Mouse (Mus musculus): ENCODE measurements around the gene Calcrl. TPM values are rescaled to one million over a fixed set of nuclear protein-coding genes. Genes with fewer than 3 reads are reported as not detected.

Gene Calcrl
- total RNA-seq, 2 experiments from 2014 or later = 9.2 to 21.5 TPM

- ATAC-seq (replicated peaks; ENCODE audit: low FRiP score, poor library complexity, severe bottlenecking) = no peak
Measured at GRCm38 (mm10) chr2:84347376-84347775, 77.8 kb downstream of the Calcrl start.

DNA sequence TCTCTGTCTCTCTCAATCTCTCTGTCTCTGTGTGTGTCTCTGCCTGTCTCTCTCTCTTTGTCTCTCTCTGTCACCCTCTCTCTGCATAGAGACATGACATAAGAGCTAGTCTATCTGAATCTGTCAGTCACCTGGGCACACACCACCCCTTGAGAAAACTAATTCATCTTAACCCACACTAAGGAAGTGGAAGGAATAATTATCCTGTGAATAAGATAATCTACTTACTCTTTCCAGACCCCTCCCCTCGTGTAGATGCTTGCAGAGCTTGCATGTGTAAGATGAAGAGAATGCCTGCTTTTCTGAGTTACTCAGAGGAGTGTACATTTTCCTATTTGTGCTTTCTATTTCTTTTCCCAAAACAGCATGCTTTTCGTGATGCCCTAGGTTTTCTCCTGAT, 81.5 kb downstream of the Calcrl start:
- no peak for ATAC-seq (replicated peaks; ENCODE audit: low FRiP score, poor library complexity, severe bottlenecking)

DNA sequence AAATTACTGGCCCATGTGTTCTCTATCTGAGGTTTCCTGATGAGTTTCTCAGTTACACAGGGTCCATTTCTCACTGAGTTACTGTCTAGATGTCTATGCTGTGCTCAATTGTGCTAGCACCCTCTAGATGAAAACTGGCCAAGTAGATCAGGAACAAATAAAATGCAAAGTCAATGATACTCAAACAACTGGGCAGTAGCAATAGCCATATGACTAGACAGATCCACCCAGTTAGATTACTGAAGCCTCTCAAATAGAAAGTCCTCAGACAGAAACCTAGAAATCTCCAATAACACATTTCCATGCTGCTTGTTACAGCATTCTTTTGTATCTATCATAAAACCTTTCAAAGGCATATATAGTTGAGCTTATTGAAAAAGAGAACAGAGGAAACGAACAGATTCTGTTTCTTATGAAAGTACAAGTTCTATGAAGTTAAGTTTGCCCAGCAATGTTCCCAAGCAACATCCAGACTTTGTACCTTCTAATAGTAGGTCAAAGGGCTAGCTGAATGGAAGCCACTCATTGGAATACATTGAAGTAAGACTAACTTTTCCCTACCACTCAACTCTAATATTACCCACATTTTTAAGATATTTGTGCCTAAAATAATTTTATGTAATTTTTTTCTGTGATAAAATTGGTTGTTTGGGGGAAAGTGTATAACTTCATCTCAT, 87.3 kb downstream of the Calcrl start:
- ATAC-seq (replicated peaks; ENCODE audit: low FRiP score, poor library complexity, severe bottlenecking) = no peak

- ATAC-seq (replicated peaks; ENCODE audit: low FRiP score, poor library complexity, severe bottlenecking) = no peak
Measured at GRCm38 (mm10) chr2:84336331-84336730, 88.9 kb downstream of the Calcrl start.

GRCm38 (mm10) chr2:84316185-84316805, 108.9 kb downstream of the Calcrl start:
- ATAC-seq (replicated peaks; ENCODE audit: low FRiP score, poor library complexity, severe bottlenecking) = no peak

GRCm38 (mm10) chr2:84296517-84296916, 128.7 kb downstream of the Calcrl start:
- ATAC-seq (replicated peaks; ENCODE audit: low FRiP score, poor library complexity, severe bottlenecking) = no peak

- ATAC-seq (replicated peaks; ENCODE audit: low FRiP score, poor library complexity, severe bottlenecking) = no peak
Measured at GRCm38 (mm10) chr2:84295068-84295467, 130.1 kb downstream of the Calcrl start.

- ATAC-seq (replicated peaks; ENCODE audit: low FRiP score, poor library complexity, severe bottlenecking) = no peak
Measured at GRCm38 (mm10) chr2:84294611-84295010, 130.6 kb downstream of the Calcrl start.

DNA sequence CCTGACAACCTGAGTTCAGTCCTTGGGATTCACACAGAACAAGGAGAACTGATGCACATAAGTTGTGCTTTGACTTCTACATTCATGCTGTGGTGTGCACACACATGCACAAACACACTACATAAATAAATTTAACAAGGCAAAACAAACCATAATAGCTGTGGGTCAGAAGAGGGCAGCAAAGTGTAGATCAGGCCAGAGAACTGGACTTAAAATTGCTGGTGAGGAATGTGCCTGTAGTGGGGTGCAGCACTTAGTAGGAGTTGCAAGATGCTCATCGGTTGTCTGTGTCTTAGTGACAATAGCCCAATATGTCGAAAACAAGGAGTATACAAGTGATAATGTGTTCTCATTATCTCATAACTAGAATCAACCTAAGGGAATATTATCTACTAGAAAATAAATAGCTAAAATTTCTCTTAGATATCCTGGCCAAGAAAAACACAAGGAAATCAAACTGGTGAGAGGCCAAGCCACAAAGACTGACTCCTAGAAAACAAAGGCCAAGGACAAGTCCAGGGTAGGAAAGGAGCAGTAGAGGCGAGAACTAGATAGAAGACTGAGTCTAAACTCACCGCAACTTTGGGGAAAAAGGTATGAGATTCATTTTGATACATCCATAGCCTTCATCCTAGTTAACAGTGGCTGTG, 132.7 kb downstream of the Calcrl start:
- ATAC-seq (replicated peaks; ENCODE audit: low FRiP score, poor library complexity, severe bottlenecking) = no peak

GRCm38 (mm10) chr2:84288940-84289557, 136.2 kb downstream of the Calcrl start:
- ATAC-seq (replicated peaks; ENCODE audit: low FRiP score, poor library complexity, severe bottlenecking) = no peak

Other genes with a start within 250 kb of the Calcrl start
- 7.1 and 14.4 TPM in 2 replicates for gene Tfpi, start 51.4 kb upstream of the Calcrl start, total RNA-seq (2015; ENCODE audit: low replicate concordance)
- gene Tfpi, start 51.4 kb upstream of the Calcrl start, total RNA-seq (2017; ENCODE audit: low replicate concordance) = 2.4 and 2.9 TPM in 2 replicates
- gene Ctnnd1, start 225.4 kb upstream of the Calcrl start, total RNA-seq (2015; ENCODE audit: low replicate concordance) = 11.2 and 15.1 TPM in 2 replicates
- gene Ctnnd1, start 225.4 kb upstream of the Calcrl start, total RNA-seq (2017; ENCODE audit: low replicate concordance) = 7.0 and 18.7 TPM in 2 replicates
- not detected in 2 replicates for gene Btbd18, start 233.7 kb upstream of the Calcrl start, total RNA-seq (2015; ENCODE audit: low replicate concordance)
- not detected in 2 replicates for gene Btbd18, start 233.7 kb upstream of the Calcrl start, total RNA-seq (2017; ENCODE audit: low replicate concordance)
- 59.8 and 66.2 TPM in 2 replicates for gene Selenoh, start 245.4 kb upstream of the Calcrl start, total RNA-seq (2015; ENCODE audit: low replicate concordance)
- 21.6 and 28.2 TPM in 2 replicates for gene Selenoh, start 245.4 kb upstream of the Calcrl start, total RNA-seq (2017; ENCODE audit: low replicate concordance)

All from erythroid progenitor cell, adult 5-6 weeks (primary cell).